Mouse (Mus musculus): ENCODE results near the gene S100a6. TPM values are rescaled to one million over a fixed set of nuclear protein-coding genes. Genes with fewer than 3 reads are reported as not detected.

The S100a6 gene
- polyA plus RNA-seq (2014; fragmentation: Nextera tagmentation; extraction: Ambion mirVana) = 35.0 and 46.9 TPM in 2 replicates

DNA sequence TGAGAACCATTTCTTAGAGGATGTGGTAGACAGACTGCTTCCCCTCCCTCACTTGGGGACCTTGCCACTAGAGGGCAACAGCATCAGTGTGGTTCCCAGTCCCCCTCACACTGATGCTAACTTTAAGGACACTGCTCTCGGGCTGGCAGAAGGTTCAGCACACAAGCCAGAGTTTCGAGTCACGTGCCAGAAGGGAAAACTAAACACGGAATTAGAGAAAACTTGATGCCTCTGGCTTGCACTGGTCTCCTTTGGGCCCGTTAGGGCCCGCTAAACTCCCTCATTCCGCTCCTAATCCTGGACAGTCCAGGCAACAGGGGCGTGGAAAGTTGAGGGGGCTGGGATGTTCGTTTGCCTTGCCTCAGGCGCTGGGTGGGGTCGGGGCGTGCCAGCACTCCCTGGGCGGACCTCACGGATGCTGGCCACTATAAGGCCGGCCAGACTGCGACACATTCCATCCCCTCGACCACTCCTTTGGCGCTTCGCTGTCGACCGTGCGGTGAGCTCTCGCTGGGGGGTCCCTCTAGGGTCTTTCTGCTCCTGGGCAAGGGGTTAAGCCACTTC, at the start of gene S100a6:
S100a6 (plus strand) TSS at position 155 of the 564 bp plus-strand sequence.
- no peak within 1 kb of the TSS for H3K27ac ChIP-seq
- ATAC-seq (ENCODE audit: low FRiP score) (peak; percentile 56), DNase-seq (ENCODE audit: low spot score) (peak; percentile 50)
- H3K9ac ChIP-seq = no peak within 1 kb of the TSS
- H3K27me3 ChIP-seq (ENCODE audit: control insufficient read depth, insufficient read depth, low read length) = 0 out of 2 replicates have a peak, but pooled peaks cover 4% of the 10 kb centered on the region
- no peaks in the 10 kb centered on the region for H3K4me1 ChIP-seq (replicated peaks; ENCODE audit: control insufficient read depth, insufficient read depth, low read length)
- no peaks in the 10 kb centered on the region for H3K9me3 ChIP-seq (ENCODE audit: control insufficient read depth, low read length)
- peak within 1 kb of the TSS; percentile 23 for H3K4me3 ChIP-seq (replicated peaks; ENCODE audit: low read length)
- WGBS = 1% methylated on average over 23 of the region's 23 CpGs
- H3K4me2 ChIP-seq (replicated peaks) = peak within 1 kb of the TSS; percentile 62
- no peaks in the 10 kb centered on the region for H3K36me3 ChIP-seq (replicated peaks; ENCODE audit: control insufficient read depth, insufficient read depth)

DNA sequence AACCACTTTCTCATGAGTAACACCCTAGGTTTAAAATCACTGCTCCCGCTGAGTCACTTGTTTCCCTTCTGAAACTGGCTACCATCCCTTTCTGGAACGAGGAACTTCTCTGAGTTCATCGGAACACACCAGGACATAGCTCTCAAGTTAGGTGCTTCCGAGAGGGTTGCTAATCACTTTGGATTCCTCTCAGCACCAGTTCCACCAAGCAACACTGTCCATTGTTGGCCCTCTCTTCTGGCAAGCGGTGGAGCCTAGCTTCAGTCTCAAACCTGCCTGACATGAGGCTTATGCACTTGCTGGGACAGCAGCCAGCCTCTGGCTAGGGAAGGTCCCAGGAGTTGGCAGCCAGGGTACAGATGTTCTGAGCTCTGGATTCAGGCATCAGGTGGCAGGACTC, 38.0 kb upstream of the S100a6 start:
- no peak overlapping the region for H3K9ac ChIP-seq
- ATAC-seq (ENCODE audit: low FRiP score) = no peak
- WGBS = 88% methylated on average over 5 of the region's 5 CpGs

DNA sequence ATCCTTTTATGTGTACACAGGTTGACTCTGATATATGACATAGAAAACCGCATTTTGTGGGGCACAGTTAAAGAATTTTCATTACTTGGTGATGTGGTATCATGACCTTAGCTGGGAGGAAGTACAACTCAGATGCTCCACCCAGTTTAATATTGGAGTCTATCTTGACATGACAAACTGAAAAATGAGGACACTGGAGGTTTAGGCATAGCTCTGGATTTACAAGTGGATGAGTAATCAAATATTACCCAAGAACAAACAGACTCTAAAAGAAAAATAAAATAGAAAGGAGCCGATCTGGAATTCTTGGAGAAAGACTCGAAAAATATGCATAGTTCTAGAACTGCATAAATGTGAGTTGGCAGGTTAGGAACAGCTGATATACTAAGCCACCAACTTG, 37.4 kb upstream of the S100a6 start:
- Histone ChIP-seq H3K27me3 (ENCODE audit: control insufficient read depth, insufficient read depth, low read length) (no peaks in the 10 kb centered on the region), H3K4me3 (replicated peaks; ENCODE audit: low read length) (no peak overlapping the region), H3K27ac (no peak overlapping the region), H3K9ac (no peak overlapping the region), H3K9me3 (ENCODE audit: control insufficient read depth, low read length) (no peaks in the 10 kb centered on the region), H3K4me1 (replicated peaks; ENCODE audit: control insufficient read depth, insufficient read depth, low read length) (no peaks in the 10 kb centered on the region), H3K36me3 (replicated peaks; ENCODE audit: control insufficient read depth, insufficient read depth) (no peaks in the 10 kb centered on the region), H3K4me2 (replicated peaks) (no peak overlapping the region)
- no peak for DNase-seq (ENCODE audit: low spot score)
- ATAC-seq (ENCODE audit: low FRiP score) = no peak
- 89% methylated on average over 3 of the region's 3 CpGs for WGBS

More for the DNA sequence above, 38.0 kb upstream of the S100a6 start:
- Histone ChIP-seq H3K9me3 (ENCODE audit: control insufficient read depth, low read length) (no peaks in the 10 kb centered on the region), H3K27ac (no peak overlapping the region), H3K4me1 (replicated peaks; ENCODE audit: control insufficient read depth, insufficient read depth, low read length) (no peaks in the 10 kb centered on the region), H3K27me3 (ENCODE audit: control insufficient read depth, insufficient read depth, low read length) (no peaks in the 10 kb centered on the region), H3K36me3 (replicated peaks; ENCODE audit: control insufficient read depth, insufficient read depth) (no peaks in the 10 kb centered on the region), H3K4me3 (replicated peaks; ENCODE audit: low read length) (no peak overlapping the region), H3K4me2 (replicated peaks) (no peak overlapping the region)
- DNase-seq (ENCODE audit: low spot score) = no peak

DNA sequence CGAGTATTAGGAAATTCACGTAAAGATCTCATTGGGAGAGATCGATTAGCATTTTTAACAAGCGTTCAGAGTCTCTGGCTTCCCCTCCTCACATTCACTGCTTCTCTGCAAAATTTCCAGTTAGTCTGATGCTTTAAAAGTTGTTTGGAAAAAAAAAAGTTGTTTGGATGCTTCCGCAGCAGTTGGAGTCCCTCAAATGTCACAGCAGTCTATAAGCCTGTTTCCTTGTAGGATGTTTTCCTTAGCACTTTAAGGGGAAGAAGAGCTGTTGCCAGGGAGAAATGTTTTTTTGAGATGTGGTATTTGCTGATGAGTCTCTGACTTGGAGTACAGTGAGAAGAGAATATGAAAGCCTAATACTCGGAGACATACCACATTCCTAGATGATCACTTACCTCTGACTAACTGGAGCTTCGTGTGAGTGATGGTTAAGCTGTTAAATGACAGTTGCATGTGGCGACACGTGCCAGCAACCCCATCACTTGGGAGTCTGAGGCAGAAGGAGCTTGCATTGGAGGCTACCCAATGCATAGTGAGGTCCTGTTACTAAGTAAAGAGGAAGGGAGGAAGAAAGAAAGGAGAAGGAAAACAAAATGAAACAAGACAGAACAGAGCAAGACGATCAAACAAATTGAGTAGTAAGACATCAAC, 36.2 kb upstream of the S100a6 start:
- Histone ChIP-seq H3K27ac (no peak overlapping the region), H3K4me1 (replicated peaks; ENCODE audit: control insufficient read depth, insufficient read depth, low read length) (no peaks in the 10 kb centered on the region), H3K9ac (no peak overlapping the region), H3K27me3 (ENCODE audit: control insufficient read depth, insufficient read depth, low read length) (no peaks in the 10 kb centered on the region), H3K9me3 (ENCODE audit: control insufficient read depth, low read length) (no peaks in the 10 kb centered on the region), H3K36me3 (replicated peaks; ENCODE audit: control insufficient read depth, insufficient read depth) (no peaks in the 10 kb centered on the region), H3K4me2 (replicated peaks) (no peak overlapping the region), H3K4me3 (replicated peaks; ENCODE audit: low read length) (no peak overlapping the region)
- WGBS = 74% methylated on average over 10 of the region's 10 CpGs
- ATAC-seq (ENCODE audit: low FRiP score) (no peak), DNase-seq (ENCODE audit: low spot score) (no peak)

DNA sequence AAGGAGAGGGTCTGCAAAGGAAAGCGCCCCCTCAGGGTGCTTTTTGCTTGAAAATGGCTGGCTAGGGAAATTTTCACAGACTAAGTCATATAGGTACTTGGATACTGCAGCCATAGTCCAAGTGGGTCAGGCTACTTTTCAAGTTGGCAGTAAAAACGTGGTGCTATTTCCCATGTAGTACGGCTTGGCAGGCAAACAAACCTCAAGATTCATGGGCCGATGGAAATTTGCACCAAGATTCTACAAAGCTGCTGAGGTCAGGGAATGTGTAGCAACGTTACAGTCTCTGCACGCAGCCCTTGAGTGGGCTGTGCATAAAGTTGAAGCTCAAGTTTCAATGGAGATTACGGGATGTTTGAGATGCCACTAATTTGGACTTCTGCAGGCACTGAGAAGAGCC, 33.2 kb upstream of the S100a6 start:
- Histone ChIP-seq H3K9ac (no peak overlapping the region), H3K4me1 (replicated peaks; ENCODE audit: control insufficient read depth, insufficient read depth, low read length) (no peaks in the 10 kb centered on the region), H3K4me2 (replicated peaks) (no peak overlapping the region), H3K27me3 (ENCODE audit: control insufficient read depth, insufficient read depth, low read length) (no peaks in the 10 kb centered on the region), H3K9me3 (ENCODE audit: control insufficient read depth, low read length) (no peaks in the 10 kb centered on the region), H3K4me3 (replicated peaks; ENCODE audit: low read length) (no peak overlapping the region), H3K36me3 (replicated peaks; ENCODE audit: control insufficient read depth, insufficient read depth) (no peaks in the 10 kb centered on the region), H3K27ac (no peak overlapping the region)
- ATAC-seq (ENCODE audit: low FRiP score) (no peak), DNase-seq (ENCODE audit: low spot score) (no peak)
- WGBS = 84% methylated on average over 7 of the region's 7 CpGs

DNA sequence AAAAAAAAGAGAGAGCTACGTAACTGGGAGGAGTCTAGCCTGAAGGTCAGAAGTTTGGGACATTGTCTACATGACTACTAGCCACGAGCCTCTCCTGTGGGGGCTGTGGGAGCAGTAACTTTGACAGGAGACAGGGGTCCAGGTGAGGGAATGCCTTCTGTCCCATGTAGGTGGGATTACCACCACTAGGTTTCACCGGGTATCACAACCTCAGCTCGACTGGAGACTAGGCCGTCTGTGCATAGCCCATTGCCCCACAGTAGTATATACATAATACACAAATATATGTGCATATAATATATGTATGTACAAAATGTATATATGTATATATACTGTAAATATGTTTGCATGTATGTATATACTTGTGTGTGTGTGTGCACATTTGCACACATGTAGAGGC, 31.5 kb upstream of the S100a6 start:
- no peak for ATAC-seq (ENCODE audit: low FRiP score)
- no peak overlapping the region for H3K9ac ChIP-seq
- DNase-seq (ENCODE audit: low spot score) = no peak
- no peak overlapping the region for H3K4me3 ChIP-seq (replicated peaks; ENCODE audit: low read length)
- H3K4me2 ChIP-seq (replicated peaks) = no peak overlapping the region
- H3K9me3 ChIP-seq (ENCODE audit: control insufficient read depth, low read length) = no peaks in the 10 kb centered on the region
- no peaks in the 10 kb centered on the region for H3K36me3 ChIP-seq (replicated peaks; ENCODE audit: control insufficient read depth, insufficient read depth)
- WGBS = 96% methylated on average over 5 of the region's 5 CpGs
- H3K27me3 ChIP-seq (ENCODE audit: control insufficient read depth, insufficient read depth, low read length) = no peaks in the 10 kb centered on the region
- H3K27ac ChIP-seq = no peak overlapping the region
- no peaks in the 10 kb centered on the region for H3K4me1 ChIP-seq (replicated peaks; ENCODE audit: control insufficient read depth, insufficient read depth, low read length)

DNA sequence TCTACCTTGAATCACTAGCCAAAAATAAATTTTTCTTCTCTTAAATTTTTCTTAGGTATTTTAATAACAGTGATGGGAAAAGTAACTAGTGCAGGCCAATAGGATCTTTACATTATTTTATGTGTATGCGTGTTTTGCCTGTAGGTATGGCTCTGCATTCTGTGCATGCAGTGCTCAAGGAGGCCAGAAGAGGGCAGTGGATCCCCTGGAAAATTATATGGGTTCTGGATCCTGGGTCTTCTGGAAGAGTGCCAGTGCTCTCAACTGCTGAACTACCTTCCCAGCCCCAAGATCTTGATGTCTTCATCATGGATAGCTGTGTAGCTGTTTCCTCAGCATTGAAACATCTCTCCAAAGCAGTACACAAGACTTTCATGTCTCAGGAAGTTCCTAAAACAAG, 30.5 kb upstream of the S100a6 start:
- ATAC-seq (ENCODE audit: low FRiP score) = no peak

DNA sequence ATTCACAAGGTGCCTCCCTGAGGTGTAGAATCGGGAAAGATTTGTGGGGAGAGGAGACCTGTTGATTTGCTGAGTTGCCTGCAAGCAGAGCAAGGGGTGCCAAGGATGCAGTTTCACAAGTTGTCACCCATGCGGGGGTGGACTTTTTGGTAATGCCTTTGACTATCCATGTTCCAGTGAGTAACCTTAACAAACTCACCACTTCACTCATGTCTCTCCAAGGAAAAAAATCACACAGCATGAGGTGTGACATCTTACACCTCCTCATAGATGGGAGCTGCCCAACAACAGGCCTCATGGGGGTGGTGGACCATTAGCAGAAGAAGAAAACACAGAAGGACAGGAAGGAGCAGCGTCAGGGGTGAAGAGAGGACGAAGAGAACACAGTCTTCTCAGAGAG, 30.1 kb upstream of the S100a6 start:
- 84% methylated on average over 4 of the region's 4 CpGs for WGBS
- ATAC-seq (ENCODE audit: low FRiP score) = no peak
- Histone ChIP-seq H3K4me3 (replicated peaks; ENCODE audit: low read length) (no peak overlapping the region), H3K4me2 (replicated peaks) (no peak overlapping the region), H3K27me3 (ENCODE audit: control insufficient read depth, insufficient read depth, low read length) (no peaks in the 10 kb centered on the region), H3K9me3 (ENCODE audit: control insufficient read depth, low read length) (no peaks in the 10 kb centered on the region), H3K27ac (no peak overlapping the region), H3K36me3 (replicated peaks; ENCODE audit: control insufficient read depth, insufficient read depth) (no peaks in the 10 kb centered on the region), H3K9ac (no peak overlapping the region), H3K4me1 (replicated peaks; ENCODE audit: control insufficient read depth, insufficient read depth, low read length) (no peaks in the 10 kb centered on the region)
- no peak for DNase-seq (ENCODE audit: low spot score)

More for the DNA sequence above, 30.5 kb upstream of the S100a6 start:
- DNase-seq (ENCODE audit: low spot score) = no peak
- Histone ChIP-seq H3K9ac (no peak overlapping the region), H3K4me1 (replicated peaks; ENCODE audit: control insufficient read depth, insufficient read depth, low read length) (no peaks in the 10 kb centered on the region), H3K4me3 (replicated peaks; ENCODE audit: low read length) (no peak overlapping the region), H3K27me3 (ENCODE audit: control insufficient read depth, insufficient read depth, low read length) (no peaks in the 10 kb centered on the region), H3K4me2 (replicated peaks) (no peak overlapping the region), H3K27ac (no peak overlapping the region), H3K9me3 (ENCODE audit: control insufficient read depth, low read length) (no peaks in the 10 kb centered on the region), H3K36me3 (replicated peaks; ENCODE audit: control insufficient read depth, insufficient read depth) (no peaks in the 10 kb centered on the region)
- WGBS = 98% methylated on average over 1 of the region's 1 CpGs

DNA sequence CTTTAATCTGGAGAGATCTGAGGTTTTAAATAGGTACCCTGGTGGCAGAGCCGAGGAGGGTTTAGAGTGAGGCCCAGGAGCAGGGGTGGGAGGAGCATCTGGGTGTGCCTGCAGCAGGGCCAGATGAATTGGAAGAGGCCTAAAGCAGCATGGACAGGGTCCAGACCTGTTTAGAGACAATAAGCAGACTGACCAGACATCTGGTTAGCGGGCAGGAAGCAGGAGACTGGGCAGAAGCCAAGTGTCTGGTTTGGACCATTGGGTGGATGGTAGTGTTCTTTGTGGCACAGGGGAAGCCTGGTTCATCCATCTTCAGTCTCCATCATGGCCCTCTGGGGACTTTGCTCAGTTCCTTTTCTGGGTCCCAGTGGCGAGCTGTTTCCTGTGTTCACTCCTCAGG, 28.8 kb upstream of the S100a6 start:
- ATAC-seq (ENCODE audit: low FRiP score) (no peak), DNase-seq (ENCODE audit: low spot score) (no peak)
- WGBS = 46% methylated on average over 3 of the region's 3 CpGs
- no peak overlapping the region for H3K4me3 ChIP-seq (replicated peaks; ENCODE audit: low read length)
- no peak overlapping the region for H3K27ac ChIP-seq
- no peaks in the 10 kb centered on the region for H3K9me3 ChIP-seq (ENCODE audit: control insufficient read depth, low read length)
- H3K36me3 ChIP-seq (replicated peaks; ENCODE audit: control insufficient read depth, insufficient read depth) = no peaks in the 10 kb centered on the region
- no peaks in the 10 kb centered on the region for H3K27me3 ChIP-seq (ENCODE audit: control insufficient read depth, insufficient read depth, low read length)
- no peak overlapping the region for H3K9ac ChIP-seq
- no peak overlapping the region for H3K4me2 ChIP-seq (replicated peaks)
- H3K4me1 ChIP-seq (replicated peaks; ENCODE audit: control insufficient read depth, insufficient read depth, low read length) = no peaks in the 10 kb centered on the region
